In genomic region chr10:121754237-121754636, GRCm38 (mm10) we compare ENCODE assay signal across 26 mouse cellular contexts. TPM values are rescaled to one million over a fixed set of nuclear protein-coding genes. Genes with fewer than 3 reads are reported as not detected.
DNase-seq lines count a peak whose midpoint lies in the region; ATAC-seq and TF ChIP-seq lines count a peak whose summit lies in the region.
"Had no signal": no experiment of that assay in that cellular context is flagged by ENCODE, and none has a peak within 500 bp of the region (broad histone marks: within the 10 kb centered on the region; RNA-seq: fewer than 3 reads in every experiment).

No protein-coding gene starts in this region.

- no peaks in the 10 kb centered on the region for H3K27me3 ChIP-seq in stomach, embryonic 15.5 days (replicated peaks)
- H3K27me3 ChIP-seq in heart, embryonic 10.5 days (ENCODE audit: insufficient read depth, poor library complexity, severe bottlenecking), result no peaks in the 10 kb centered on the region
- H3K27me3 ChIP-seq in midbrain, embryonic 13.5 days, result no peaks in the 10 kb centered on the region
- H3K27me3 ChIP-seq: embryonic facial prominence, embryonic 13.5 days; forebrain, embryonic 12.5 days; hindbrain, embryonic 13.5 days; limb, embryonic 12.5 days; liver, embryonic 15.5 days had no signal

- no peaks in the 10 kb centered on the region for H3K9me3 ChIP-seq in stomach, embryonic 15.5 days
- no peaks in the 10 kb centered on the region for H3K9me3 ChIP-seq in heart, embryonic 10.5 days
- no peaks in the 10 kb centered on the region for H3K9me3 ChIP-seq in midbrain, embryonic 13.5 days
- H3K9me3 ChIP-seq: embryonic facial prominence, embryonic 13.5 days; forebrain, embryonic 12.5 days; hindbrain, embryonic 13.5 days; limb, embryonic 12.5 days; liver, embryonic 15.5 days; midbrain, embryonic 10.5 days had no signal

- WGBS in lung, adult 2 months, result 52% methylated on average over 5 of the region's 5 CpGs
- 62% methylated on average over 5 of the region's 5 CpGs for WGBS in stomach, embryonic 15.5 days
- WGBS in heart, embryonic 10.5 days, result 76% methylated on average over 5 of the region's 5 CpGs
- 86% methylated on average over 5 of the region's 5 CpGs for WGBS in midbrain, embryonic 13.5 days

- H3K36me3 ChIP-seq in stomach, embryonic 15.5 days, result peaks cover 9% of the 10 kb centered on the region
- H3K36me3 ChIP-seq in heart, embryonic 10.5 days, result peaks cover 20% of the 10 kb centered on the region
- H3K36me3 ChIP-seq in midbrain, embryonic 13.5 days, result peaks cover 29% of the 10 kb centered on the region

- no peak for TF ChIP-seq CTCF in lung, adult 2 months (IDR thresholded peaks at IDR 0.05; ENCODE audit: insufficient read depth, low read length)

- peaks cover 6% of the 10 kb centered on the region; the same call in 1 of the 2 replicates for H3K4me1 ChIP-seq in lung, adult 2 months (ENCODE audit: control insufficient read depth, insufficient read depth, low read length)
- peaks cover 6% of the 10 kb centered on the region for H3K4me1 ChIP-seq in stomach, embryonic 15.5 days
- no peaks in the 10 kb centered on the region for H3K4me1 ChIP-seq in heart, embryonic 10.5 days
- H3K4me1 ChIP-seq in midbrain, embryonic 13.5 days (replicated peaks), result no peaks in the 10 kb centered on the region
- H3K4me1 ChIP-seq: embryonic facial prominence, embryonic 13.5 days; forebrain, embryonic 12.5 days; hindbrain, embryonic 13.5 days; midbrain, embryonic 10.5 days had no signal

- no peak overlapping the region for H3K4me3 ChIP-seq in lung, adult 2 months (replicated peaks; ENCODE audit: extremely low read depth, low read depth, low read length)
- H3K4me3 ChIP-seq in stomach, embryonic 15.5 days (replicated peaks), result no peak overlapping the region
- no peak overlapping the region for H3K4me3 ChIP-seq in heart, embryonic 10.5 days
- H3K4me3 ChIP-seq in midbrain, embryonic 13.5 days (replicated peaks), result no peak overlapping the region
- H3K4me3 ChIP-seq: embryonic facial prominence, embryonic 13.5 days; forebrain, embryonic 12.5 days; hindbrain, embryonic 13.5 days; layer of hippocampus, adult 2 months; left cerebral cortex, adult 2 months; limb, embryonic 12.5 days; liver, embryonic 15.5 days; midbrain, embryonic 10.5 days had no signal

- TF ChIP-seq POLR2A in lung, adult 2 months (IDR thresholded peaks at IDR 0.05; ENCODE audit: borderline replicate concordance, extremely low read depth, low read depth, low read length), result no peak

- peak; percentile 85 for ATAC-seq in stomach, embryonic 15.5 days (ENCODE audit: insufficient read depth, low FRiP score, low read depth)
- no peak for ATAC-seq in midbrain, embryonic 13.5 days
- ATAC-seq: forebrain, postnatal 0 days; intestine, embryonic 16.5 days; midbrain, embryonic 16.5 days had no signal

- DNase-seq in lung, adult 18-20 months, result peak; percentile 23 to 44
- no peak for DNase-seq in lung, adult 2 months
- peak; percentile 19 for DNase-seq in lung, postnatal 14 days
- DNase-seq in heart, embryonic 10.5 days (ENCODE audit: low spot score), result no peak
- DNase-seq in thymus, postnatal 0 days (ENCODE audit: low spot score), result no peak
- DNase-seq: adrenal gland, postnatal 25 days; cerebellum, adult 18-20 months; cerebellum, postnatal 10 days; forebrain, postnatal 0 days; gastrocnemius, postnatal 10 days; heart, postnatal 4 days; kidney, postnatal 36 days; spleen, adult 18-20 months; thymus, postnatal 25 days had no signal

- H3K4me2 ChIP-seq in stomach, embryonic 15.5 days, result no peak overlapping the region
- H3K4me2 ChIP-seq in midbrain, embryonic 13.5 days (replicated peaks), result no peak overlapping the region
- H3K4me2 ChIP-seq: embryonic facial prominence, embryonic 13.5 days; forebrain, embryonic 12.5 days; hindbrain, embryonic 13.5 days; limb, embryonic 12.5 days; liver, embryonic 15.5 days had no signal

- H3K27ac ChIP-seq in stomach, embryonic 15.5 days, result no peak overlapping the region
- no peak overlapping the region for H3K27ac ChIP-seq in heart, embryonic 10.5 days
- H3K27ac ChIP-seq in midbrain, embryonic 13.5 days, result no peak overlapping the region
- H3K27ac ChIP-seq: embryonic facial prominence, embryonic 13.5 days; forebrain, embryonic 12.5 days; hindbrain, embryonic 13.5 days; layer of hippocampus, adult 2 months; left cerebral cortex, adult 2 months; limb, embryonic 12.5 days; liver, embryonic 15.5 days; midbrain, embryonic 10.5 days had no signal

- H3K9ac ChIP-seq in stomach, embryonic 15.5 days, result no peak overlapping the region
- H3K9ac ChIP-seq in midbrain, embryonic 13.5 days (replicated peaks), result no peak overlapping the region
- H3K9ac ChIP-seq: embryonic facial prominence, embryonic 13.5 days; forebrain, embryonic 12.5 days; forebrain, postnatal 0 days; hindbrain, embryonic 13.5 days; limb, embryonic 12.5 days; liver, embryonic 15.5 days had no signal

RNA-seq across cellular contexts. Expression of gene BC048403, which starts 14.5 kb away (rescaled TPM):
- 8.5 and 9.4 TPM in 2 replicates for polyA plus RNA-seq in lung, adult 2 months (2012; rRNA removed)
- 2.7 and 3.2 TPM in 2 replicates for polyA plus RNA-seq in stomach, embryonic 15.5 days (2015; fragmentation: Nextera tagmentation; extraction: Ambion mirVana)
- 3.1 and 3.9 TPM in 2 replicates for polyA plus RNA-seq in heart, embryonic 10.5 days (2016; fragmentation: Nextera tagmentation; extraction: Ambion mirVana)
- polyA plus RNA-seq in midbrain, embryonic 13.5 days (2015; fragmentation: Nextera tagmentation; extraction: Ambion mirVana), result 1.8 and 2.2 TPM in 2 replicates
- polyA plus RNA-seq in thymus, postnatal 0 days (2015; fragmentation: Nextera tagmentation; extraction: Ambion mirVana), result 2.1 and 2.4 TPM in 2 replicates

Comparison
In these comparisons a context has a peak if more than half of its experiments do, and no peak if none do; other contexts are left out.
1. DNase-seq: peak in lung, adult 18-20 months (2 of 2) and lung, postnatal 14 days (single experiment); none in lung, adult 2 months (single experiment), heart, embryonic 10.5 days (single experiment) and thymus, postnatal 0 days (single experiment).